Mouse (Mus musculus): ENCODE results near the gene Tfpi. TPM values are rescaled to one million over a fixed set of nuclear protein-coding genes. Genes with fewer than 3 reads are reported as not detected.

The Tfpi gene
- polyA plus RNA-seq, 1 experiment from 2014 or later: 9.4 TPM

DNA sequence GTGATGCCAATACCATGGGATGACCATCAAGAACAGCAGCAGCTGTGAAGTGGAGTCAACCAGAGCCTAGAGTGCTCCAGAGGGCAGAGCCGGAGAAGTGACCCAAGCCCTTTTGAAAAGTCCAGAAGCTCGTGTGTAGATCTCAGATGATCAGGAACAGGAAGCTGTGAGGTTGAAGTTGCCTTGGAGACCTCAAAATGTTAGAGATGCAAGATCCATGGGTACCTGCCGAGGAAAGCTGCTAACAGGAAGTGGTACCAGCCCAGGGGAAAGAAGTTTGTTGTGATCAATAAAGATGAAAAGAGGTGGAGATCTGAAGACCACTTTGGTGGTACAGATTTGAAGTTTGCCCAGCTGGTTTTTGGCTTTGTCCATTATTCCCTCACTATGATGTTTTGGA is 22.3 kb upstream of the Tfpi start:
- Histone ChIP-seq H3K4me3 (no peak overlapping the region), H3K27me3 (ENCODE audit: poor library complexity, severe bottlenecking) (no peaks in the 10 kb centered on the region), H3K9me3 (no peaks in the 10 kb centered on the region), H3K4me1 (no peaks in the 10 kb centered on the region), H3K27ac (no peak overlapping the region), H3K36me3 (replicated peaks) (no peaks in the 10 kb centered on the region)
- DNase-seq (ENCODE audit: extremely low spot score, low spot score): no peak
- 83% methylated on average over 3 of the region's 3 CpGs for WGBS

DNA sequence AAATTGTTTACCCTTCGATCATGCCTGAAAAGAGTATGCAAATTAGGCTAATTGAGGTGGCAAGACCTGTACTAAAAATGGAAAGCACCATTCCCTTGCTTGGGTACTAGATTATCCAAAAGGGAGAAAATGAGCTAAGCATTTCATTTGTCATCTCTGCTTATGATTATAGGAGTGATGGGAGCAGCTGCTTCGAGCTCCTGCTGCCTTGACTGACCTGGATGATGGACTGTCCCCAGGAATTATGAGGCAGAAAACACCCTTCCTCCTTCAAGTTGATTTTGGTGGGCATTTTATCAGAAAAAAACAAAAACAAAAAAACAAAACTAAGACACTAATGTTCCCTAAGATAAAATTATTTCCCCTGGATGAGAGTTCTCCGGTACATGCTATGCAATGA is 18.5 kb upstream of the Tfpi start:
- Histone ChIP-seq H3K4me1 (no peaks in the 10 kb centered on the region), H3K36me3 (replicated peaks) (no peaks in the 10 kb centered on the region), H3K27ac (no peak overlapping the region), H3K4me3 (no peak overlapping the region), H3K9me3 (no peaks in the 10 kb centered on the region), H3K27me3 (ENCODE audit: poor library complexity, severe bottlenecking) (no peaks in the 10 kb centered on the region)
- 92% methylated on average over 3 of the region's 3 CpGs for WGBS
- DNase-seq (ENCODE audit: extremely low spot score, low spot score): no peak

- WGBS: 95% methylated on average over 2 of the region's 2 CpGs
- Histone ChIP-seq H3K9me3 (no peaks in the 10 kb centered on the region), H3K4me1 (no peaks in the 10 kb centered on the region), H3K36me3 (replicated peaks) (no peaks in the 10 kb centered on the region), H3K27ac (no peak overlapping the region), H3K4me3 (no peak overlapping the region), H3K27me3 (ENCODE audit: poor library complexity, severe bottlenecking) (no peaks in the 10 kb centered on the region)
- no peak for DNase-seq (ENCODE audit: extremely low spot score, low spot score)
Observed at GRCm38 (mm10) chr2:84493626-84494025, 17.1 kb upstream of the Tfpi start.

DNA sequence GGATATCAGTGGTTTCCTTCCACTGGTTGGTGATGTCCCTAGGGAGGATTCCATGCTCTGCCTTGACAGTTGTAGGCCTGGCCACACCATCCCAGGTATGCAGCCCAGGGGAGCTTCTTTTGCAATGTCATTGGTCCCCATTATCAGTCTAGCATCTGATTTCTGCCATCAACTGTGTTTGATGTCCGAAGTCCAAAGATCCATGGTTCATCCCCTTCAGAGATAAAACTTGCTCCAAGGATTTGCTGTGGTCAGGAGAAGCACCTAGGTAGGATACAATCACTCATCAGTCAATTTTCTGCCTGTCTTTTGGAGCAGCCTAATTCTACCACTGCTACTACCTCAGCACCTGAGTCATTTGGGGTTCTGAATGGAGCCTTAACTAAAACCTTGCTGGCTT is 15.1 kb upstream of the Tfpi start:
- no peaks in the 10 kb centered on the region for H3K4me1 ChIP-seq
- WGBS: 88% methylated on average over 1 of the region's 1 CpGs
- H3K27ac ChIP-seq: no peak overlapping the region
- DNase-seq (ENCODE audit: extremely low spot score, low spot score): no peak
- H3K4me3 ChIP-seq: no peak overlapping the region
- no peaks in the 10 kb centered on the region for H3K9me3 ChIP-seq
- H3K27me3 ChIP-seq (ENCODE audit: poor library complexity, severe bottlenecking): no peaks in the 10 kb centered on the region
- H3K36me3 ChIP-seq (replicated peaks): no peaks in the 10 kb centered on the region

GRCm38 (mm10) chr2:84487705-84488291 is 11.2 kb upstream of the Tfpi start:
- H3K36me3 ChIP-seq (replicated peaks): no peaks in the 10 kb centered on the region
- no peak overlapping the region for H3K4me3 ChIP-seq
- H3K4me1 ChIP-seq: no peaks in the 10 kb centered on the region
- no peaks in the 10 kb centered on the region for H3K9me3 ChIP-seq
- whole genome bisulfite sequencing: 77% methylated on average over 9 of the region's 9 CpGs
- H3K27me3 ChIP-seq (ENCODE audit: poor library complexity, severe bottlenecking): no peaks in the 10 kb centered on the region
- no peak for DNase-seq (ENCODE audit: extremely low spot score, low spot score)
- no peak overlapping the region for H3K27ac ChIP-seq

GRCm38 (mm10) chr2:84481863-84482262 is 5.3 kb upstream of the Tfpi start:
- Histone ChIP-seq H3K27ac (no peak overlapping the region), H3K4me1 (peaks cover 7% of the 10 kb centered on the region; the same call in 1 of the 2 replicates), H3K27me3 (ENCODE audit: poor library complexity, severe bottlenecking) (no peaks in the 10 kb centered on the region), H3K36me3 (replicated peaks) (no peaks in the 10 kb centered on the region), H3K4me3 (no peak overlapping the region), H3K9me3 (no peaks in the 10 kb centered on the region)
- no peak for DNase-seq (ENCODE audit: extremely low spot score, low spot score)
- 61% methylated on average over 7 of the region's 7 CpGs for WGBS

DNA sequence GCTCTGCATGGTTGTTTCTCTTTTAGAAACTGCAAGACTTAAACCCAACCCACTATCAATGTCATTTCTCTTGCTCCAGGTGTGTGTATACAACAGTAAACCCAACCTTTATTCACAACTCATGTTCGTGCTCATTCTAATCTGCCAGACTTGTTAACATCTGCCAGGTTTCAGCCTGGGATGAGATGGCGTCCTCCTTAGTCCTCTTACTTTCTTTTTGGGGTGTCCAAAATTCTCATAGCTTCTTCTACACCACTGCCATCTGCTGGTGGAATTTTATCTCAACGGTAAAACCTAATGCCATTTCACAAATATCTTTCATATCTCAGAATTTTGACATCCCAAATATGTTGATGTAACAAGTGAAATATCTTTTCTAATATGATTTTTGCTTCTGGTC is 2.5 kb upstream of the Tfpi start:
- no peak for DNase-seq (ENCODE audit: extremely low spot score, low spot score)
- no peaks in the 10 kb centered on the region for H3K27me3 ChIP-seq (ENCODE audit: poor library complexity, severe bottlenecking)
- 49% methylated on average over 3 of the region's 3 CpGs for WGBS
- no peak overlapping the region for H3K4me3 ChIP-seq
- no peaks in the 10 kb centered on the region for H3K36me3 ChIP-seq (replicated peaks)
- H3K9me3 ChIP-seq: no peaks in the 10 kb centered on the region
- H3K27ac ChIP-seq: no peak overlapping the region
- peaks cover 30% of the 10 kb centered on the region for H3K4me1 ChIP-seq

DNA sequence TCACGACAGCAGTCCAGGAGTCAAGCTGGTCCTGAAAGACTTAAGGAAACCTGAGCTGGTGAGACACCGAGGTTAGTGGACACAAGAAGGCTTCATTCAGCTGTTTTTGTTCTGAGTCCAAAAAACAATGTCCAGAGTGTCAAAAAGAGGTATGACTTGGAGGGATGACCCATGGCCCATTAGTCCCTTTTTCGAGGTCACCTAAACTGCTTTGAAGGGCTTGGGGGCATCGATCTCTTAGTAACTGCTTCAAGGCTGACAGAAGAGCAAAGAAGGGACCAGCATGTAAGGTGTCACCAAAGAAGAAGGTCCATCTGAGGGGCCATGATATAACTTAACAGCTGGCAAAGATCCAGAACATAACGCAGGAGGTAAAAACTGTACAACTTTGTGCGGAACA is 1.2 kb upstream of the Tfpi start:
- no peak for DNase-seq (ENCODE audit: extremely low spot score, low spot score)
- 92% methylated on average over 6 of the region's 6 CpGs for WGBS
- H3K36me3 ChIP-seq (replicated peaks): no peaks in the 10 kb centered on the region
- no peaks in the 10 kb centered on the region for H3K9me3 ChIP-seq
- no peak overlapping the region for H3K27ac ChIP-seq
- H3K27me3 ChIP-seq (ENCODE audit: poor library complexity, severe bottlenecking): no peaks in the 10 kb centered on the region
- H3K4me3 ChIP-seq: no peak overlapping the region
- H3K4me1 ChIP-seq: peaks cover 30% of the 10 kb centered on the region

DNA sequence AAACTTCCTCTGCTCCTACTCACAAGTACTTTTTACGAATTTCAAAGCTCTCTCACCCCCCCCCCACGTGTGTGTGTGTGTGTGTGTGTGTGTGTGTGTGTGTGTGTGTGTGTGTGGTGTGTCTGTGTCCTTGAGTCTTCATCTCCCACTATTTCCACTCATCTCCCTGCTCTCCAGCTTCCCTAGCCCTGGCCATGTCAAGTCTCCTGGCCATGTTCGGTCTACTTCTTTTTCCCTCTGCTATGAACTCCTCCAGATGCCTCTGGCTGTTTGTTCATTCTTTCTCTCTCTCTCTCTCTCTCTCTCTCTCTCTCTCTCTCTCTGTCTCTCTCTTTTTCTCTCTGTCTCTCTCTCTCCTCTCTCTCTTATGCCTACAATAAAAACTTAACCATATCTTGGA is 444 bp downstream of the Tfpi start:
- Histone ChIP-seq H3K27ac (peak overlapping the region; percentile 45), H3K36me3 (replicated peaks) (no peaks in the 10 kb centered on the region), H3K9me3 (no peaks in the 10 kb centered on the region), H3K4me1 (peaks cover 30% of the 10 kb centered on the region), H3K4me3 (peak overlapping the region; percentile 26), H3K27me3 (ENCODE audit: poor library complexity, severe bottlenecking) (no peaks in the 10 kb centered on the region)
- WGBS: 69% methylated on average over 3 of the region's 3 CpGs
- no peak for DNase-seq (ENCODE audit: extremely low spot score, low spot score)

DNA sequence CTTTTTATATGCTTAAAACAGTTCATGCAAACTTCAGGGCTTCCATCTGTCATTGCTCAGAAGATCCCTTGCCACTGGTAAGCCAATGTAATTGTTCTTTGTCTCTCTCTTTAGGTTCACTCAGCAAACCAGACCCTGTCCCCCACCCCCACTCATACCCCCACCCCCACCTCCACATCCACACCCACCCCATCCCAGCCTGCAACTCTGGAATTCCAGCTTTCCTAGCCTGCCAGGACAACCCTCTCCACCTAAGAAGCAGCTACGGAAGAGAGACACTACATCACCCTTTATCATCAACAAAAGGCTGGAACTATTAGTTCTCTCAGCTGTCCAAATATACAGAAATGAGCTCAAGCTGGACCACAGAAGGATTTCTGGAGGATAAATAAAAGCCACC is 974 bp downstream of the Tfpi start:
- H3K27ac ChIP-seq: peak overlapping the region; percentile 45
- WGBS: 43% methylated on average over 1 of the region's 1 CpGs
- H3K9me3 ChIP-seq: no peaks in the 10 kb centered on the region
- H3K36me3 ChIP-seq (replicated peaks): no peaks in the 10 kb centered on the region
- DNase-seq (ENCODE audit: extremely low spot score, low spot score): no peak
- peak overlapping the region; percentile 26; the same call in 1 of the 2 replicates for H3K4me3 ChIP-seq
- no peaks in the 10 kb centered on the region for H3K27me3 ChIP-seq (ENCODE audit: poor library complexity, severe bottlenecking)
- peaks cover 30% of the 10 kb centered on the region for H3K4me1 ChIP-seq

- no peaks in the 10 kb centered on the region for H3K36me3 ChIP-seq (replicated peaks)
- H3K4me3 ChIP-seq: no peak overlapping the region
- 9% methylated on average over 6 of the region's 6 CpGs for WGBS
- H3K9me3 ChIP-seq: no peaks in the 10 kb centered on the region
- no peaks in the 10 kb centered on the region for H3K27me3 ChIP-seq (ENCODE audit: poor library complexity, severe bottlenecking)
- peak overlapping the region; percentile 56; the same call in 1 of the 2 replicates for H3K27ac ChIP-seq
- H3K4me1 ChIP-seq: peaks cover 30% of the 10 kb centered on the region
- DNase-seq (ENCODE audit: extremely low spot score, low spot score): no peak
Observed at GRCm38 (mm10) chr2:84474651-84475050, 1.9 kb downstream of the Tfpi start.

- WGBS: 83% methylated on average over 14 of the region's 14 CpGs
- peaks cover 30% of the 10 kb centered on the region for H3K4me1 ChIP-seq
- no peaks in the 10 kb centered on the region for H3K27me3 ChIP-seq (ENCODE audit: poor library complexity, severe bottlenecking)
- H3K27ac ChIP-seq: peak overlapping the region; percentile 56; the same call in 1 of the 2 replicates
- peaks cover 2% of the 10 kb centered on the region; the same call in 1 of the 2 replicates for H3K9me3 ChIP-seq
- no peak overlapping the region for H3K4me3 ChIP-seq
- DNase-seq (ENCODE audit: extremely low spot score, low spot score): no peak
- no peaks in the 10 kb centered on the region for H3K36me3 ChIP-seq (replicated peaks)
Observed at GRCm38 (mm10) chr2:84473941-84474530, 2.5 kb downstream of the Tfpi start.

DNA sequence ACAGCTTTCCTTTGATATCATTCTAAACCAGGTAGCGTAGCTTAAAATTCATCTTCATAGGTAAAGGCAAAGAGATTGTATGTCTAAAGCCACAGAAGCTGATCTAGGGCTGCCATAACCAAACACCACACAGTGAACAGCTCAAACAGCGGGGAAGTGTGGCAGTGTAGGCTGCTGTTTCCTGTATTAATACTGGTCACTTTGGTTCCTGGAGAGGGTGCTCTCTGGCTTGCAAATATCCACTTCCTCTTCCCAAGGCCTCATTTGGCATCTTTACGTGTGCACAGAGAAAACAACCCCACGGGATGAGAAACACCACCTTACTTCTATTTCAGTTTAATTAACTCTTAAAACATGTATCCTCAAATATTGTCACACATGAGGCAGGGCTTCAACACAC is 9.2 kb downstream of the Tfpi start:
- WGBS: 95% methylated on average over 4 of the region's 4 CpGs
- peaks cover 3% of the 10 kb centered on the region; the same call in 1 of the 2 replicates for H3K9me3 ChIP-seq
- no peak overlapping the region for H3K4me3 ChIP-seq
- DNase-seq (ENCODE audit: extremely low spot score, low spot score): no peak
- H3K36me3 ChIP-seq (replicated peaks): no peaks in the 10 kb centered on the region
- peaks cover 8% of the 10 kb centered on the region; the same call in 1 of the 2 replicates for H3K4me1 ChIP-seq
- H3K27ac ChIP-seq: no peak overlapping the region
- no peaks in the 10 kb centered on the region for H3K27me3 ChIP-seq (ENCODE audit: poor library complexity, severe bottlenecking)

All from forebrain, embryonic 10.5 days (tissue).